Mouse (Mus musculus): ENCODE measurements around the gene Klk12. TPM values are rescaled to one million over a fixed set of nuclear protein-coding genes. Genes with fewer than 3 reads are reported as not detected.

The Klk12 gene
- not detected in 2 replicates for polyA plus RNA-seq (2012; rRNA removed)

DNA sequence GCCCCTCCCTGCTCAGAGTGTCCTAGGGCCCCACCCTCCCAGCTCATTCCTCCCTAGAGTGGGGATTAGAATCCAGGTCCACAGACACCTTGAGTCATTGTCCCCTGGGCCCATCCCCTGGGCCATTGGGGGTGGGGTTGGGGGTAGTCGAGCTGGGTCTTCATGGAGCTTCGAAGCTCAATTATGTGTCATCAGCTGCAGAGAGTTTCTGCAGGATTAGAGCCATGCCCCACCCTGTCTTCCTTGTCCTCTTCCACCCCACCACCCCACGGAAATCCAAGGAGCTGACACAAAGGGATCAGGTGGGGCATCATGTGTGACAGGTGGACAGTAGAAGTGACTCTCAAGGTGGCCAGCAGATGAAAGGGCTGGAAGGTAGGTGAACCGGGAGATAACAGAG is at the start of gene Klk12:
Klk12 (plus strand) TSS at position 301 of the 400 bp plus-strand sequence.
- H3K36me3 ChIP-seq (ENCODE audit: control insufficient read depth, insufficient read depth, low read length): no peaks in the 10 kb centered on the region
- H3K27me3 ChIP-seq (ENCODE audit: control insufficient read depth, insufficient read depth, low read length): no peaks in the 10 kb centered on the region
- WGBS: 59% methylated on average over 4 of the region's 4 CpGs
- no peak within 1 kb of the TSS for H3K27ac ChIP-seq (ENCODE audit: insufficient read depth, low read depth, low read length)
- TF ChIP-seq POLR2A (IDR thresholded peaks at IDR 0.05; ENCODE audit: low read depth, low read length) (no peak), CTCF (IDR thresholded peaks at IDR 0.05; ENCODE audit: extremely low read depth, insufficient read length, insufficient replicate concordance, low read depth, low read length) (no peak)
- no peaks in the 10 kb centered on the region for H3K4me1 ChIP-seq (ENCODE audit: control insufficient read depth, insufficient read depth, insufficient read length, low read length)
- no peak within 1 kb of the TSS for H3K4me3 ChIP-seq (ENCODE audit: low read depth, low read length)

DNA sequence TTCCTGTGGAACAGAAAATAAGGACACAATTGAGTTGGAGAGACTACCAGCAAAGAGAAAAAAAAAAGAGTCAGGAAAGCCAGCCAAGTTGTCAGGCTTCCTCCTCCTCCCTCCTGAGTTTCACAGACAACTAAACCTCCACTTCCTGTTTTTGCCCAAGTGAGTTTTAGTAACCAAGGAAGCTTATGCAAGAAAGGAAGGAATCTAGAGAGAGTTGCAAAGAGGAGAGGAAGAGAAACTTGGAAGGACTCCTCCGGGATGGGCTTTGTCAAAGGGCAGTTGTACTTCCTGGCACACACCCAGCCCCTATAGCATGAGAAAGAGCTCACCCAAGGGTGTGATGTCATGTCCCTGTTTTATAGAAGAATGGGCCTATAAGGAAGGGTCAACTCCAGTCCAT is 20.9 kb upstream of the Klk12 start:
- no peak overlapping the region for H3K27ac ChIP-seq (ENCODE audit: insufficient read depth, low read depth, low read length)
- WGBS: 32% methylated on average over 1 of the region's 1 CpGs
- TF ChIP-seq POLR2A (IDR thresholded peaks at IDR 0.05; ENCODE audit: low read depth, low read length): no peak
- no peak for TF ChIP-seq CTCF (IDR thresholded peaks at IDR 0.05; ENCODE audit: extremely low read depth, insufficient read length, insufficient replicate concordance, low read depth, low read length)

DNA sequence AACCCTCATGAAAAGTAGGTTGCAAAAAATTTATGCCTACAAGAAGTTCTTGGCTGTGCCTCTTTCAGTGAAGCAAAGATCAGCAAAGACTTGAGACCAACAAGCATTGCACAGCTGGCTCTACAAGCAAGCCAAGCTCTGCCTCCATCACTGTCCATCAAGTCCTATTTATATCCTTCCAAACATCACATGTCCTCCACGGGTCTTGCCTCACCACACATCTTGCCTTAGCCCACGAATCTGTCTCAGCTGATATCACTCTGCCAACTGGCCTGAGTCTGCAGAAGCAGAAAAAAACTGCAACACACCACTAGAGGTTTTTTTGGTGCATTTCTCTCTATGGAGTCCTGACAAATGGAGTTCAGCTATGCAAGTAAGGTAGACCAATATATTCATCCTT is 15.9 kb upstream of the Klk12 start:
- WGBS: 42% methylated on average over 2 of the region's 2 CpGs

More for the DNA sequence above, 20.9 kb upstream of the Klk12 start:
- no peaks in the 10 kb centered on the region for H3K4me1 ChIP-seq (ENCODE audit: control insufficient read depth, insufficient read depth, insufficient read length, low read length)
- no peaks in the 10 kb centered on the region for H3K27me3 ChIP-seq (ENCODE audit: control insufficient read depth, insufficient read depth, low read length)
- no peak overlapping the region for H3K4me3 ChIP-seq (ENCODE audit: low read depth, low read length)
- H3K36me3 ChIP-seq (ENCODE audit: control insufficient read depth, insufficient read depth, low read length): no peaks in the 10 kb centered on the region

DNA sequence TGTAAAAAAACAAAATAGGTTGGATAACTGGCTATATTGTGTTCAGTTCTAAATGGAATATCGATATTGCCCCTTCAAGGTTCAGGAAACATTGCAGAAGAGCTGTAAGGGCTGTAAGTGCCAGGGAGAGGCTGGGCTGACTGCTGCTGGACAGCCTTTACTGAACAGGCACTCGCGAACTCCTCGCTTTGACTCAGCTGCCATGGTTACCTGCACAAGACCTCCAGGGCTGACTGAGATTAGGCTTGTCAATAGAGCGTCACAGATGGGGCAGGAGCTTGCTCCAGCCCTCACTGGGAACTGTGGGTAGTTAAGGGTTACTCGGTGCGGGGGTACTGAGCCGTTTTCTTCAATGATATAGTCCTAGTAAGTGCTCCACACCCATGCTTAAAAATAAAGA is 2.2 kb upstream of the Klk12 start:
- no peaks in the 10 kb centered on the region for H3K4me1 ChIP-seq (ENCODE audit: control insufficient read depth, insufficient read depth, insufficient read length, low read length)
- no peak overlapping the region for H3K4me3 ChIP-seq (ENCODE audit: low read depth, low read length)
- TF ChIP-seq CTCF (IDR thresholded peaks at IDR 0.05; ENCODE audit: extremely low read depth, insufficient read length, insufficient replicate concordance, low read depth, low read length): no peak
- TF ChIP-seq POLR2A (IDR thresholded peaks at IDR 0.05; ENCODE audit: low read depth, low read length): no peak
- no peaks in the 10 kb centered on the region for H3K36me3 ChIP-seq (ENCODE audit: control insufficient read depth, insufficient read depth, low read length)
- no peak overlapping the region for H3K27ac ChIP-seq (ENCODE audit: insufficient read depth, low read depth, low read length)
- 24% methylated on average over 8 of the region's 8 CpGs for WGBS
- H3K27me3 ChIP-seq (ENCODE audit: control insufficient read depth, insufficient read depth, low read length): no peaks in the 10 kb centered on the region

More for the DNA sequence above, 15.9 kb upstream of the Klk12 start:
- TF ChIP-seq POLR2A (IDR thresholded peaks at IDR 0.05; ENCODE audit: low read depth, low read length) (no peak), CTCF (IDR thresholded peaks at IDR 0.05; ENCODE audit: extremely low read depth, insufficient read length, insufficient replicate concordance, low read depth, low read length) (no peak)
- H3K27me3 ChIP-seq (ENCODE audit: control insufficient read depth, insufficient read depth, low read length): no peaks in the 10 kb centered on the region
- no peaks in the 10 kb centered on the region for H3K4me1 ChIP-seq (ENCODE audit: control insufficient read depth, insufficient read depth, insufficient read length, low read length)
- no peaks in the 10 kb centered on the region for H3K36me3 ChIP-seq (ENCODE audit: control insufficient read depth, insufficient read depth, low read length)
- H3K4me3 ChIP-seq (ENCODE audit: low read depth, low read length): no peak overlapping the region
- H3K27ac ChIP-seq (ENCODE audit: insufficient read depth, low read depth, low read length): no peak overlapping the region

DNA sequence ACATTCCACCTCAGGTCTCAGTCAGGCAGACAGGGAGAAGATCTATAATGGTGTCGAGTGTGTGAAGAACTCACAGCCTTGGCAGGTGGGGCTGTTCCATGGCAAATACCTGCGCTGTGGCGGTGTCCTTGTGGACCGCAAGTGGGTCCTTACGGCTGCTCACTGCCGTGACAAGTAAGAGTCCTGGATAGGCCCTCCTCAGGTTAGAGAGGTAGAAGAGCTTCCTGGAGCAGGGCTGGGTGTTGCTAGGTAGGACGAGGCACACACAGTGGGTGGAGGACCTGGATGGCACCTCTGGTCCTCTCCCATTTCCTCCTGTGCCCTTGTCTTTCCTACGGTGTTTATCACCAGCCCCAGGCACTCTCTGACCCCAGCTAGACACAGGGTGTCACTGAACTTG is 939 bp downstream of the Klk12 start:
- no peaks in the 10 kb centered on the region for H3K4me1 ChIP-seq (ENCODE audit: control insufficient read depth, insufficient read depth, insufficient read length, low read length)
- H3K27me3 ChIP-seq (ENCODE audit: control insufficient read depth, insufficient read depth, low read length): no peaks in the 10 kb centered on the region
- TF ChIP-seq POLR2A (IDR thresholded peaks at IDR 0.05; ENCODE audit: low read depth, low read length): no peak
- no peak for TF ChIP-seq CTCF (IDR thresholded peaks at IDR 0.05; ENCODE audit: extremely low read depth, insufficient read length, insufficient replicate concordance, low read depth, low read length)
- no peaks in the 10 kb centered on the region for H3K36me3 ChIP-seq (ENCODE audit: control insufficient read depth, insufficient read depth, low read length)
- no peak overlapping the region for H3K4me3 ChIP-seq (ENCODE audit: low read depth, low read length)
- 87% methylated on average over 8 of the region's 8 CpGs for WGBS
- no peak overlapping the region for H3K27ac ChIP-seq (ENCODE audit: insufficient read depth, low read depth, low read length)

DNA sequence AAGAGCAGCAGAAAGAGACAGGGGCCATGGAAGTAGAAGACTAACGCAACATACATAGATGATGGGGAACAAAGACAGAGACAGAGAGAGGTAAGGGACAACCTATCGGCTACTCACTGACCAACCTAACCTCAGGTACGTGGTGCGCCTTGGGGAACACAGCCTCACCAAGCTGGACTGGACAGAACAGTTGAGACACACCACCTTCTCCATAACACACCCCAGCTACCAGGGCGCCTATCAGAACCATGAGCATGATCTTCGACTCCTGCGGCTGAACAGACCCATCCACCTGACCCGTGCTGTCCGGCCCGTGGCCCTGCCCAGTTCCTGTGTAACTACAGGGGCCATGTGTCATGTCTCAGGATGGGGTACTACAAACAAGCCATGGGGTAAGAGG is 2.0 kb downstream of the Klk12 start:
- WGBS: 91% methylated on average over 10 of the region's 10 CpGs
- no peak for TF ChIP-seq POLR2A (IDR thresholded peaks at IDR 0.05; ENCODE audit: low read depth, low read length)
- no peaks in the 10 kb centered on the region for H3K4me1 ChIP-seq (ENCODE audit: control insufficient read depth, insufficient read depth, insufficient read length, low read length)
- no peaks in the 10 kb centered on the region for H3K27me3 ChIP-seq (ENCODE audit: control insufficient read depth, insufficient read depth, low read length)
- H3K36me3 ChIP-seq (ENCODE audit: control insufficient read depth, insufficient read depth, low read length): no peaks in the 10 kb centered on the region
- H3K27ac ChIP-seq (ENCODE audit: insufficient read depth, low read depth, low read length): no peak overlapping the region
- no peak overlapping the region for H3K4me3 ChIP-seq (ENCODE audit: low read depth, low read length)

DNA sequence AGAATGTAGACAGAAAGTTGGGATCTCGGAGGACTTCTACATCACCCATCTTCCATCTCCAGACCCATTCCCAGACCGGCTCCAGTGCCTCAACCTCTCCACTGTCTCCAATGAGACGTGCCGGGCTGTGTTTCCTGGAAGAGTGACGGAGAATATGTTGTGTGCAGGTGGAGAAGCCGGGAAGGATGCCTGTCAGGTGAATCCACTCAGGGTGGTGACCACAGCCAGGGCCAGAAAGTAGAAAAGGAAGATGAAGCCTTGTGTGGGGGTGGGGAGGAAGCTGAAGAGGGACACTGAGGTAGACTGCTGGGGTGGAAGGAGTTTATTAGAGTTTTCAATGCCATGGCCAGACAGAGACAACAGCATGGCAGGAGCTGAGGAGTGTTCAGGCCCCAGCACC is 3.2 kb downstream of the Klk12 start:
- 89% methylated on average over 6 of the region's 6 CpGs for WGBS
- Histone ChIP-seq H3K4me3 (ENCODE audit: low read depth, low read length) (no peak overlapping the region), H3K27ac (ENCODE audit: insufficient read depth, low read depth, low read length) (no peak overlapping the region), H3K4me1 (ENCODE audit: control insufficient read depth, insufficient read depth, insufficient read length, low read length) (no peaks in the 10 kb centered on the region), H3K36me3 (ENCODE audit: control insufficient read depth, insufficient read depth, low read length) (no peaks in the 10 kb centered on the region), H3K27me3 (ENCODE audit: control insufficient read depth, insufficient read depth, low read length) (no peaks in the 10 kb centered on the region)
- TF ChIP-seq POLR2A (IDR thresholded peaks at IDR 0.05; ENCODE audit: low read depth, low read length) (no peak), CTCF (IDR thresholded peaks at IDR 0.05; ENCODE audit: extremely low read depth, insufficient read length, insufficient replicate concordance, low read depth, low read length) (no peak)

DNA sequence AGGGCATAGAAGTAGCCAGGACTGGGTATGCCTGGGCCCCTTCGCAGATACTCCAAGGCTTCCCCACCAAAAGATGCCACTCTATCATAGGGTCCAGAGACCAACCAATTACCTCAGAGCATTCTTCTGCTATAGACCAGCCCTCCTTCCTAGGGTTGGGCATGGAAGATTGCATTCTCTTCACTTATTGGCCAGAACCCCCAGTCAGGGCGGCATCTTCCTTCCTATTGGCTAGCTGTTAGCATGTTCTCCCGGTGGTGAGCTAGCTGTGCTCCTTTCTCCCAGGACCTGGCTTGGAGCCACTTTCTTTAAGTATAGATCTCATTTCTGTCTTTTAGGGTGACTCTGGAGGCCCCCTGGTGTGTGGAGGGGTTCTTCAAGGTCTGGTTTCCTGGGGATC is 4.2 kb downstream of the Klk12 start:
- H3K27ac ChIP-seq (ENCODE audit: insufficient read depth, low read depth, low read length): no peak overlapping the region
- TF ChIP-seq POLR2A (IDR thresholded peaks at IDR 0.05; ENCODE audit: low read depth, low read length): no peak
- no peak for TF ChIP-seq CTCF (IDR thresholded peaks at IDR 0.05; ENCODE audit: extremely low read depth, insufficient read length, insufficient replicate concordance, low read depth, low read length)
- no peak overlapping the region for H3K4me3 ChIP-seq (ENCODE audit: low read depth, low read length)
- no peaks in the 10 kb centered on the region for H3K36me3 ChIP-seq (ENCODE audit: control insufficient read depth, insufficient read depth, low read length)
- 70% methylated on average over 3 of the region's 3 CpGs for whole genome bisulfite sequencing
- H3K4me1 ChIP-seq (ENCODE audit: control insufficient read depth, insufficient read depth, insufficient read length, low read length): no peaks in the 10 kb centered on the region
- H3K27me3 ChIP-seq (ENCODE audit: control insufficient read depth, insufficient read depth, low read length): no peaks in the 10 kb centered on the region
